In the genomic region with DNA sequence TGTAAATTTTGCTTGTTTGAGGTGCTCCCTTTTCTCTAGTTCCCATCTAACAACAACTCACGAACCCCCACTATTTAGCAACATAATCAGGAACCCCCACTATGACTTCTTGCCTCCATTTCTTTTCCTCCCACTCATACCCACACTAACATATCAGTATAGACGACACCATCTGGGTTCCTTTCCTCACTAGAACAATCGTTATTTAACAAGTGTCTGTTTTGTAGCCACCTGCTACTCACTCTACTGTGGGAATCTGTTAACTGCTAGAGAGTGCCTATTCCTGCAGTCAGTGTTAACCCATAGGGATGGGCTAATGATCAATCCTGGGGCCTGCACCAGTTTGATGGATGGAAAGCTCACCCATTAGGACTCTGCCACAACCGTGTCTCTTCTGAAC, we compare ENCODE assay signal across 21 mouse cellular contexts.
A peak's percentile ranks its signal among the peaks of the same experiment; 100 is the strongest.
DNase-seq lines count a peak whose midpoint lies in the region; TF ChIP-seq lines count a peak whose summit lies in the region.
"Had no signal": no experiment of that assay in that cellular context is flagged by ENCODE, and none has a peak within 500 bp of the region (broad histone marks: within the 10 kb centered on the region; RNA-seq: fewer than 3 reads in every experiment).

No protein-coding gene starts in this region.

- H3K4me3 ChIP-seq in layer of hippocampus, adult 2 months, result no peak overlapping the region
- H3K4me3 ChIP-seq: embryonic facial prominence, embryonic 12.5 days; embryonic facial prominence, embryonic 15.5 days; heart, embryonic 12.5 days; heart, embryonic 15.5 days; hindbrain, embryonic 15.5 days had no signal

- peak; percentile 27 for DNase-seq in brain, adult 2 months (ENCODE audit: low read depth, low spot score)
- DNase-seq in layer of hippocampus, adult 2 months (ENCODE audit: low spot score in 2 of 2), result peak; percentile 41 to 63
- DNase-seq in layer of hippocampus, adult 9-11 months, result peak; percentile 57
- DNase-seq in heart, postnatal 4 days, result no peak
- no peak for DNase-seq in c-Kit-positive CD71-positive TER-119-positive erythroid progenitor cells, embryonic 14.5 days (ENCODE audit: low spot score)
- no peak for DNase-seq in cerebellum, postnatal 4 days (ENCODE audit: low spot score in 2 of 2)
- DNase-seq: adrenal gland, adult 2 months; adrenal gland, postnatal 14 days; cerebellum, adult 18-20 months; cerebellum, adult 9-10 months; cerebellum, postnatal 14 days; forebrain, postnatal 0 days; gastrocnemius, postnatal 25 days; heart, adult 18-20 months; heart, postnatal 10 days; heart, postnatal 36 days had no signal

- H3K27ac ChIP-seq in layer of hippocampus, adult 2 months, result 0 out of 2 replicates have a peak overlapping the region, but pooled peaks have one; percentile 50
- H3K27ac ChIP-seq: embryonic facial prominence, embryonic 12.5 days; embryonic facial prominence, embryonic 15.5 days; heart, embryonic 15.5 days; hindbrain, embryonic 15.5 days had no signal

- TF ChIP-seq CTCF in layer of hippocampus, adult 2 months (conservative IDR thresholded peaks at IDR 0.05), result no peak

Comparison
In these comparisons a context has a peak if more than half of its experiments do, and no peak if none do; other contexts are left out.
1. DNase-seq: peak in brain, adult 2 months (single experiment), layer of hippocampus, adult 2 months (2 of 2) and layer of hippocampus, adult 9-11 months (single experiment); none in heart, postnatal 4 days (single experiment), c-Kit-positive CD71-positive TER-119-positive erythroid progenitor cells, embryonic 14.5 days (single experiment) and cerebellum, postnatal 4 days (0 of 2).